Mouse (Mus musculus) olfactory bulb, adult 2 months (tissue): Measurements from ENCODE around the gene Ptprg.

ENCODE experiments used
- CTCF ChIP-seq: fragments of 200-500 bp; IDR thresholded peaks from 2 replicates; pipeline ENCODE4 v1.5.1; 2012; ENCODE audit warnings: low read depth, mild to moderate bottlenecking, low read length, moderate library complexity; ENCODE audit not compliant: insufficient read depth
- POLR2A ChIP-seq: fragments of 200-500 bp; IDR thresholded peaks from 2 replicates; pipeline ENCODE4 v1.6.1; 2012; ENCODE audit warnings: mild to moderate bottlenecking, low read depth, low read length, moderate library complexity; ENCODE audit not compliant: insufficient read depth

DNA sequence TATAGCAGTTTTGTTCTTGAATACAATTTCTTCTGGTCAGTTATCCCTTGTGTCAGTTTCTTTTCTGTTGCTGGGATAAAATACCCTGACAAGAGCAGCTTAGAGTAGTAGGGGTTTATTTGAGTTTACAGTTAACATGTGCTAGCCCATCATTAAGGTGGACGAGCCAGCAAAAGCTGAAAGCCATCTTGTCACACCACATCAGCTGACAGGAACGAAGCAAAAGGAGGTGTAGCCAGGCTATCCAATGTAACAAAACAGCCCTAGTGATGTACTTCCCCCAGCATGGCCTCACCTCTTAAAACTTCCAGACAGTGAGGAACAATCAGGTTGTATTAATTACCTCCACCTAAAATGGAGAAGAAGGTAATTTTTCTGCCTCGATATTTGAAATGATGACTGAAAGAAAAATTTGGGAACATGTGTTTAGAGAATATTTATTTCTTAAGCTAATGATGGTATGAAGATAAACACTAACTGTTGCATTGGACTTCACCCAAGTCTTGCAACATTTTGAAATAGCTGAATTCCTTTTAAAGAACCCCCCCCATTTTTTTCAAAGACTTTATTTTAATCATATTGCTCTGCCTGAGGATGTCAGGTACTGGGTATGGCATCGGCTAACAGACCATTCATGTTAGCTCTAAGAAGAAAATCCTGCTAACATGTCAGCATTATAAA is 249.2 kb downstream of the Ptprg start:
- TF ChIP-seq CTCF (no peak), POLR2A (no peak)
